ENCODE assay signal across 8 mouse cellular contexts in genomic region chr17:4266487-4266886, GRCm38 (mm10).
DNase-seq lines count a peak whose midpoint lies in the region; ATAC-seq and TF ChIP-seq lines count a peak whose summit lies in the region.

No protein-coding gene starts in this region.

- 37% methylated on average over 5 of the region's 5 CpGs for WGBS in forebrain, embryonic 11.5 days
- whole genome bisulfite sequencing in forebrain, postnatal 0 days, result 31% methylated on average over 5 of the region's 5 CpGs
- WGBS in intestine, embryonic 15.5 days, result 6% methylated on average over 5 of the region's 5 CpGs
- 6% methylated on average over 5 of the region's 5 CpGs for WGBS in stomach, embryonic 15.5 days

- no peaks in the 10 kb centered on the region for H3K4me1 ChIP-seq in forebrain, embryonic 11.5 days (replicated peaks; ENCODE audit: control insufficient read depth, insufficient read depth, low read length)
- no peaks in the 10 kb centered on the region for H3K4me1 ChIP-seq in forebrain, postnatal 0 days (ENCODE audit: insufficient read depth)
- no peaks in the 10 kb centered on the region for H3K4me1 ChIP-seq in intestine, embryonic 15.5 days (replicated peaks)
- no peaks in the 10 kb centered on the region for H3K4me1 ChIP-seq in stomach, embryonic 15.5 days

- ATAC-seq in forebrain, embryonic 11.5 days (replicated peaks; ENCODE audit: low FRiP score), result peak; percentile 27; the same call in 1 of the 2 replicates
- ATAC-seq in forebrain, postnatal 0 days, result no peak
- peak; percentile 56; the same call in 1 of the 2 replicates for ATAC-seq in intestine, embryonic 15.5 days
- ATAC-seq in stomach, embryonic 15.5 days (ENCODE audit: insufficient read depth, low FRiP score, low read depth), result no peak

- H3K36me3 ChIP-seq in forebrain, embryonic 11.5 days (ENCODE audit: control insufficient read depth, insufficient read depth, low read length), result no peaks in the 10 kb centered on the region
- H3K36me3 ChIP-seq in forebrain, postnatal 0 days (ENCODE audit: insufficient read depth), result no peaks in the 10 kb centered on the region
- no peaks in the 10 kb centered on the region for H3K36me3 ChIP-seq in intestine, embryonic 15.5 days
- no peaks in the 10 kb centered on the region for H3K36me3 ChIP-seq in stomach, embryonic 15.5 days

- no peak overlapping the region for H3K4me3 ChIP-seq in forebrain, embryonic 11.5 days (ENCODE audit: low read depth, low read length)
- H3K4me3 ChIP-seq in forebrain, postnatal 0 days (ENCODE audit: low read depth, low read length), result no peak overlapping the region
- no peak overlapping the region for H3K4me3 ChIP-seq in intestine, embryonic 15.5 days (replicated peaks)
- H3K4me3 ChIP-seq in stomach, embryonic 15.5 days (replicated peaks), result no peak overlapping the region

- H3K27me3 ChIP-seq in forebrain, embryonic 11.5 days (ENCODE audit: control insufficient read depth, insufficient read depth, low read length), result no peaks in the 10 kb centered on the region
- no peaks in the 10 kb centered on the region for H3K27me3 ChIP-seq in forebrain, postnatal 0 days (ENCODE audit: insufficient read depth, low read length)
- H3K27me3 ChIP-seq in intestine, embryonic 15.5 days (replicated peaks), result no peaks in the 10 kb centered on the region
- no peaks in the 10 kb centered on the region for H3K27me3 ChIP-seq in stomach, embryonic 15.5 days (replicated peaks)

- no peaks in the 10 kb centered on the region for H3K9me3 ChIP-seq in forebrain, embryonic 11.5 days (ENCODE audit: control insufficient read depth, low read length)
- no peaks in the 10 kb centered on the region for H3K9me3 ChIP-seq in forebrain, postnatal 0 days (ENCODE audit: low read length)
- H3K9me3 ChIP-seq in intestine, embryonic 15.5 days, result no peaks in the 10 kb centered on the region
- no peaks in the 10 kb centered on the region for H3K9me3 ChIP-seq in stomach, embryonic 15.5 days

- H3K27ac ChIP-seq in forebrain, embryonic 11.5 days (ENCODE audit: low read depth, low read length), result no peak overlapping the region
- no peak overlapping the region for H3K27ac ChIP-seq in forebrain, postnatal 0 days (ENCODE audit: low read depth, low read length)
- no peak overlapping the region for H3K27ac ChIP-seq in intestine, embryonic 15.5 days
- H3K27ac ChIP-seq in stomach, embryonic 15.5 days, result no peak overlapping the region

- no peak overlapping the region for H3K9ac ChIP-seq in forebrain, embryonic 11.5 days (ENCODE audit: low read length)
- no peak overlapping the region for H3K9ac ChIP-seq in forebrain, postnatal 0 days
- no peak overlapping the region for H3K9ac ChIP-seq in intestine, embryonic 15.5 days
- no peak overlapping the region for H3K9ac ChIP-seq in stomach, embryonic 15.5 days

- H3K4me2 ChIP-seq in forebrain, embryonic 11.5 days (ENCODE audit: low read depth, low read length, severe bottlenecking), result no peak overlapping the region
- H3K4me2 ChIP-seq in forebrain, postnatal 0 days (ENCODE audit: low read depth), result no peak overlapping the region
- 0 out of 2 replicates have a peak overlapping the region, but pooled peaks have one; percentile 17 for H3K4me2 ChIP-seq in intestine, embryonic 15.5 days (replicated peaks)
- 0 out of 2 replicates have a peak overlapping the region, but pooled peaks have one; percentile 25 for H3K4me2 ChIP-seq in stomach, embryonic 15.5 days

- DNase-seq in forebrain, embryonic 11.5 days (ENCODE audit: low spot score), result no peak
- DNase-seq in forebrain, postnatal 0 days, result no peak
- DNase-seq in lung, postnatal 10 days, result peak; percentile 12
- no peak for DNase-seq in lung, postnatal 4 days
- no peak for DNase-seq in thymus, postnatal 36 days
- DNase-seq in left cerebral cortex, adult 18-20 months (ENCODE audit: low spot score in 2 of 2), result no peak

- TF ChIP-seq CTCF in forebrain, postnatal 0 days (IDR thresholded peaks at IDR 0.05; ENCODE audit: low read depth), result no peak

Comparison
In these comparisons a context has a peak if more than half of its experiments do, and no peak if none do; other contexts are left out.
1. ATAC-seq: peak in forebrain, embryonic 11.5 days (single experiment) and intestine, embryonic 15.5 days (single experiment); none in forebrain, postnatal 0 days (single experiment) and stomach, embryonic 15.5 days (single experiment).
2. H3K4me2 ChIP-seq: peak in intestine, embryonic 15.5 days (single experiment) and stomach, embryonic 15.5 days (single experiment); none in forebrain, embryonic 11.5 days (single experiment) and forebrain, postnatal 0 days (single experiment).